Mouse (Mus musculus) heart, adult 8-10 months (tissue): ENCODE data around the gene Cenpv. TPM values are rescaled to one million over a fixed set of nuclear protein-coding genes. Genes with fewer than 3 reads are reported as not detected.

Experiments
- DNase-seq: peaks from one replicate; pipeline ENCODE4 v3.0.0; 2022; ENCODE audit warnings: low spot score
- total RNA-seq, 4 experiments: library from RNA; stranded (reverse); gene quantifications; 2 replicates each; pipeline ENCODE4 v1.2.4; 2022

Gene Cenpv
- total RNA-seq, 4 experiments from 2014 or later = 21.2 to 27.5 (median 24.5) TPM

- no peak for DNase-seq
Measured at GRCm38 (mm10) chr11:62554163-62554855, 15.2 kb upstream of the Cenpv start.

DNA sequence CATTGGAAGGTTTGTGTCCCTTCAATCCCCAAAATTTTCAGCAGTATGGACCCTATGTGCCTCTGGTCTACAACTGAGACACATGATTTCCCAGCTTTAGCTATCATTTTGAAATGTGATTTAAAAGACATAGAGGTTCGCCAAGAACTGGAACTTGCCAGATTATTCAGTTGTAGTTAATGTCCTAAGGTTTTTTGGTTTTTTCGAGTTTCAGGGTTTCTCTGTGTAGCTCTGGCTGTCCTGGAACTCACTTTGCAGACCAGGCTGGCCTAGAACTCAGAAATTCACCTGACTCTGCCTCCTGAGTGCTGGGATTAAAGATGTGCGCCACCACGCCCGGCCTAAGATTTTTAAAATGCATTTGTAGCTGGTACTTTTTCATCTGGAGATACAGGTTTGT, 14.6 kb upstream of the Cenpv start:
- DNase-seq = no peak

- no peak for DNase-seq
Measured at GRCm38 (mm10) chr11:62553186-62553585, 14.1 kb upstream of the Cenpv start.

- peak; percentile 91 for DNase-seq
Measured at GRCm38 (mm10) chr11:62551226-62552119, 12.4 kb upstream of the Cenpv start.

DNA sequence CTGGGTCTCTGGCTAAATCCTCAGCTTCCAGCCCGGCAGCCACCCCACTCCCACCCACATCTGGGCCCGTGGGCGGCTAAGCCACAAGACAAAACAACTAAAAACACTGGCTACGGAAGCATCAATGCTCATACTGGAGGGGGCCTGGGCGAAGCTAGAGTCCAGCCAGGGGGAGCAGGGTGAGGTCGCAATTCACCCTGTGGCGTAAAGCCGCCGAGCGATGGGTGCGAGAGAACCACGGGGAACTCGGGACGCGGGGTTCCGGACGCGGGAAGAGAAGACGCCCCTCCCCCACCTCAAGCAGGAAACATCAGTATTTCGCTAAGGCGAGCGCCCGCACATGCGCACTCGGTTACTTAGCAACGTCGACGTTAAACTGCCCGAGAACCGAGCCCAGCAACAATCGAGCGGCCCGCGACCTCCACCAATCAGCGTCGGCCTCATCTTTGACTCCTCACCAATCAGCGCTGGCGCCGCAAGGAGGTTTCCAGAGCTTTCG, 11.7 kb upstream of the Cenpv start, which contains the start of gene Ubb:
Gene Ubb, plus strand, starts transcription at position 445 of the 499 bp plus-strand sequence.
- peak; percentile 99 for DNase-seq

DNA sequence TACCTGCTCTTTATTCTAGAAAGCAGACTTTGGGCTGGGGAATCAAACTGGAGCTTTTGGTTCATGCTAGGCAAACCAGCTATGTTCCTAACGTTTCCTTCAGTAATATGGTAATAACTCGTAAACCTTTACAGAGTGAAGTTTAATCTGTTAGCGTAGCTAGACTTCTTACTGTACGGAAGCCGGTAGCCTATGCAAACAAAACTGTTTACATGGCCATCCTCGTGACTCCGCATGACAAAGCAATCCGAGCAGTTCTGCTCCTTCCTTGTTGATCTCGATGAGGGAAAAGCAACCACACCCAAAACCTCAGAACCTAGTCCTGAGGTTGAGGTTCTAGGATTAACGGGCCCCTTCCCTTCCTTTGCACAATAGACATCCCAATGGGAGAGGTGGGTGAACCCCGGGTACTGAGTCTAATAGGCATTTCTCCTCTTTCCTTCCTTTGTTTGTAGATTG, 11.2 kb upstream of the Cenpv start:
- DNase-seq = peak; percentile 83

- DNase-seq = peak; percentile 79
Measured at GRCm38 (mm10) chr11:62549782-62550181, 10.7 kb upstream of the Cenpv start.

GRCm38 (mm10) chr11:62543991-62544390, 4.9 kb upstream of the Cenpv start:
- DNase-seq = no peak

DNA sequence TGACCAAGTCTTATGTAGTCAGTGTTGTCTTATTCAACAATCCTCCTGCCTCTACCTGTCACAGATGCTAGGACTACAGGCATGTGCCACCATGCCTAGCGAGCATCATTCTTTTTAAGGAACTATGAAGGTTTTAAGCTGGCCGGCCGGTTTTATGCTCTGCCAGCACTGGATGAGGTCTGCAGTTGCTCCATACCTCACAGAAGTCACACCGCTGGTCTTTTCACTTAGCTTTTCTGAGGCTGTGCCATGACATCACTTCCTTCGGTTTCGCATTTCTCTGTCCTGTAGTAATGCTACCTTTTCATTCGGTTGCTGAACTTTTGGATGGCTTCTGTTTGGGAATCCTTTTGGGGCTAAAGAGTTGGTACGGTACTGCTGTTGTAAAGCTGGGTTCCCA, 2.5 kb upstream of the Cenpv start:
- DNase-seq = no peak

GRCm38 (mm10) chr11:62540969-62541368, 1.9 kb upstream of the Cenpv start:
- DNase-seq = no peak

GRCm38 (mm10) chr11:62540167-62540566, 1.1 kb upstream of the Cenpv start:
- DNase-seq = no peak

DNA sequence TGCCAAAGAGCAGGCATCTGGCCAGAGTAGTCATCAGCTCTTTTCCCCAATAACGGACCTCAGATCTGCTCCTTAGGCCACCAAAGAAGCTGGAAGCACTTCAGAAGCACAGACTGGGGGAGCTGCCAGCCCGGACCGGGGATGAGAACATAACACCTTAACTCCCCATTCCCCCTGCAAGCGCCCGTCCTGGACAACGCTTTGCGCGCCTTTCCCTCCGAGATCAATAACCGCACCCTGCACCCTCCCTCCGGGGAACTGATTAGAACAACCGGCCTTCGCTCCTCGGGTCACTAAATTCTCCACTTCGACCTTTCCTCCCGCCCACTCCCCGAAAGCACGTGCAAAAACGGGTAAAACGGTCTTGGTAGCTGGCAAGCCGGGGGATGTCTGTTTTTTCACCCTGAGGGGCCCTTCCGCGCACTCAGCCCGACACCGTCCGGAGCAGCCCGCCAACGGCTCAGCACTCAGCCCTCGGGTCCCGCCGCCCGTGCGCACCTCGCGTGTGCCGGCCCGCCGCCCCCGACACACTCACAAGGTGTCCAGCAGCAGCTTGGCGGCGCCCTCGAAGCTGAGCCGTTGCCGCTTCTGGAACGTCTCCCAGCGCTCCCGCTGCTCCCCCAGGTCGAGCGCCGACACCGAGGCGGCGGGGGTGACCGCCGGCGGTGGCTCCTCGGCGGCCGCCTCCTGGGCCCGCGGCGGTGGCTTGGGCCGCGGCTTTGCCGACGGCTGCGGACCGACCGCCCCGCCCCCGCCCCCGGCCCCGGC, 556 bp downstream of the Cenpv start:
- peak; percentile 25 for DNase-seq

GRCm38 (mm10) chr11:62537590-62537989, 1.5 kb downstream of the Cenpv start:
- DNase-seq = no peak

GRCm38 (mm10) chr11:62537089-62537488, 2.0 kb downstream of the Cenpv start:
- no peak for DNase-seq

DNA sequence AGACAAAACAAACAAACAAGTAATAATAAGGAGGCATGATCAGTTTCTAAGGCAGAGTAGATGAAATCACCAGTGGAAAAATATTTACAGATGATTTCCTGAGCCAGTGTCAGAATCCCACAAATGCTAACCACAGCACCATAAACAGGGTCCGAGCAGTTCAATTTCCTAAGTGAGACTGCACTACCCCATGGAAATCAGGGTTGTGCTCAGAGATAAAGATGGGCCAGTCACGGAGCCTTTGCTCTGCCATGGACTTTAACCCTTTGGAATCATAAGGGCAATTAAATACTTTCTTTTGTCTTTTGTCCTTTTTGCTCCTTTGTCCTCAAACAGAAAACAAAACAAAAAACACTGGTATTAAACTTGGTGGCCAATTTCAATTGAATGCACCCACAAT, 16.8 kb downstream of the Cenpv start:
- no peak for DNase-seq

- DNase-seq = no peak
Measured at GRCm38 (mm10) chr11:62518991-62519390, 20.1 kb downstream of the Cenpv start.

DNA sequence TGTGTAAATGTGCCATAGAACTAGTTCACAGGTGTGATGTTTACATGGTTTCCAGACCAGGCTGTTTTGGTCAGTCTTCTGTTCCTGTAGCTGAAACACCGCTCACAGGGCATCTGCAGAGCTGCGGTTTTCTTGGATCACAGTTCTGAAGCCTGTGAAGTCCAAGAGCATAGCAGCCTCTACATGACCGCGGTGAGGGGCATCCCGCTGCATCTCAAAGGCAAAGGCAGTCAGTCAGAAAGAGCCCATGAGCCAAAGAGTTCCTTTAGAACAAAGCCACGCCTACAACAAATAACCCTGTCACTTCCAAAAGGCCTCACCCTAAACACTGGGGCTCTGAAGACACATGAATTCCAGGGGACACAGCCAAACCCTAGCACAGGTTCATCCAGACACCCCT, 25.8 kb downstream of the Cenpv start:
- DNase-seq = no peak

DNA sequence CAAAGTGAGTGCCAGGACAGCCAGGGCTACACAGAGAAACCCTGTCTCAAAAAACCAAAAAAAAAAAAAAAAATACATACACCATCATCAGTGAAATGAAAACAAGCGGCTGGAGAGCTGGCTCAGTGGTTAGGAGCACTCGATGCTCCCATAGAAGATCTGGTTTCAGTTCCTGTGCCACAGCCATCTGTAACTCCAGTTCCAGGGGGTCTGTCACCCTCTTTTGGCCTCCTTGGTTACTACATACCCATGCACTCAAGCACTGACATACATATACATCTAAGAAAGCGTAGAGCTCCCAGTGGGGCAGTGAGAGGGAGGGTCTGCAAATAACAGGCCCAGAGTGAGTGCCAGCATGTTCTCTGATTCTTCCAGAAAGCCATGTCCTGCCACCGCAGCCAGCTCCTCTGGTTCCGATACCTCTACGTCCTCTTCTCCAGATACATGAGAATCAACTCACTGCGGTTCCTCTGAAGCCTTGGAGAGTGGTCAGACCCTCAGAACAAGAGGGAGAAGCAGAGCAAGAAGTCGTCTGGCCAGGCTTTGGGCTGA, 26.5 kb downstream of the Cenpv start:
- DNase-seq = no peak

- DNase-seq = no peak
Measured at GRCm38 (mm10) chr11:62511444-62512202, 27.4 kb downstream of the Cenpv start.

DNA sequence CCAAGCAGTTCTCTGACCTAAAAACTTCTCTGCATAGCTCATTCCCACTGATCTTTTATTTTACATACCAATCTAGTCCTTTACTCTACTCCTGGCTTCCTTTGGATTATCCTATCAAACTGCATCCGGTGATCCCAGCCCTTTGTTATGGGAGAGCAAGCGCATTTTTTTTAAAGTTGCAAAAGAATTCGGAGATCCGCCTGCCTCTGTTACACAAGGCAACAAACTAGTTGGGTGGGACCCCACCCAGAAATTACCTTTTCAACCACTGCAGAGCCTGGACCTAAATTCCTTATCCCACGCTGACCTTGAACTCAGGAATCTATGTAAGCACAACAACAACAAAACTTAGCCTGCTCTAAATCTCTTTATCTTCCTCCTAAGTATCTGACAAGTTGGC, 28.1 kb downstream of the Cenpv start:
- DNase-seq = no peak

GRCm38 (mm10) chr11:62509571-62509970, 29.5 kb downstream of the Cenpv start:
- no peak for DNase-seq
